Mouse (Mus musculus) small intestine, adult 2 months (tissue): Measurements from ENCODE around the gene 2310011J03Rik. TPM values are rescaled to one million over a fixed set of nuclear protein-coding genes. Genes with fewer than 3 reads are reported as not detected.
A peak's percentile ranks its signal among the peaks of the same experiment; 100 is the strongest.

Experiments used
- H3K27ac ChIP-seq: fragments of 200-500 bp; 2 replicates; pipeline ENCODE4 v1.5.1; 2012; ENCODE audit warnings: low read depth, low read length, control low read depth, inconsistent platforms; ENCODE audit not compliant: insufficient read depth
- H3K27me3 ChIP-seq: fragments of 200-500 bp; 2 replicates; pipeline ENCODE4 v1.6.1; 2012; ENCODE audit warnings: mild to moderate bottlenecking, moderate library complexity, low read length, inconsistent platforms; ENCODE audit not compliant: control insufficient read depth, insufficient read depth
- H3K36me3 ChIP-seq: fragments of 200-500 bp; 2 replicates; pipeline ENCODE4 v1.6.1; 2012; ENCODE audit warnings: mild to moderate bottlenecking, low read length, control low read depth, inconsistent platforms; ENCODE audit not compliant: control insufficient read depth, insufficient read depth
- H3K4me1 ChIP-seq: fragments of 200-500 bp; 2 replicates; pipeline ENCODE4 v1.6.1; 2012; ENCODE audit warnings: low read length, inconsistent platforms, mixed read lengths; ENCODE audit not compliant: control insufficient read depth, insufficient read depth, insufficient read length
- H3K4me3 ChIP-seq: fragments of 200-500 bp; 2 replicates; pipeline ENCODE4 v1.5.1; 2012; ENCODE audit warnings: low read depth, mild to moderate bottlenecking, control low read depth, inconsistent platforms, low read length, moderate library complexity
- CTCF ChIP-seq: fragments of 200-500 bp; IDR thresholded peaks from 2 replicates; pipeline ENCODE4 v1.5.1; 2012; ENCODE audit warnings: low read depth, mild to moderate bottlenecking, control low read depth, inconsistent platforms, low read length, moderate library complexity, mixed read lengths; ENCODE audit not compliant: insufficient replicate concordance, insufficient read length; ENCODE audit errors: extremely low read depth
- POLR2A ChIP-seq: fragments of 200-500 bp; IDR thresholded peaks from 2 replicates; pipeline ENCODE4 v1.6.1; 2012; ENCODE audit warnings: low read depth, mild to moderate bottlenecking, control low read depth, inconsistent platforms, low read length, moderate library complexity
- WGBS: fragments of 180-500 bp; shearing (Covaris S2); methylation state at CpG from one replicate; pipeline ENCODE4 v1.1.7; 2018; 5-methylcytosine and 5-hydroxymethylcytosine counted together
- polyA plus RNA-seq: library from polyadenylated mRNA; depleted of rRNA; stranded (reverse); fragments of >200 nt; gene quantifications from 2 replicates; pipeline ENCODE4 v1.2.3, GENCODE M21; 2012

2310011J03Rik gene
- polyA plus RNA-seq, 1 experiment = 74.1 TPM

- H3K27ac ChIP-seq = peak overlapping the region; percentile 48
- H3K36me3 ChIP-seq = peaks cover 5% of the 10 kb centered on the region; the same call in 1 of the 2 replicates
- H3K27me3 ChIP-seq = no peaks in the 10 kb centered on the region
- TF ChIP-seq POLR2A (no peak; the same call in 1 of the 2 replicates), CTCF (no peak)
- under 1% methylated on average over 46 of the region's 46 CpGs for WGBS
- H3K4me3 ChIP-seq = peak overlapping the region; percentile 66
- H3K4me1 ChIP-seq = peaks cover 32% of the 10 kb centered on the region
Observed at GRCm38 (mm10) chr10:80323261-80324119, 3.2 kb upstream of the 2310011J03Rik start.

GRCm38 (mm10) chr10:80322811-80323211, 2.5 kb upstream of the 2310011J03Rik start:
- peak overlapping the region; percentile 66 for H3K4me3 ChIP-seq
- peaks cover 9% of the 10 kb centered on the region; the same call in 1 of the 2 replicates for H3K36me3 ChIP-seq
- H3K4me1 ChIP-seq = peaks cover 30% of the 10 kb centered on the region
- TF ChIP-seq CTCF (no peak), POLR2A (no peak)
- H3K27me3 ChIP-seq = no peaks in the 10 kb centered on the region
- WGBS = under 1% methylated on average over 28 of the region's 28 CpGs
- no peak overlapping the region for H3K27ac ChIP-seq

- Histone ChIP-seq H3K4me1 (peaks cover 30% of the 10 kb centered on the region), H3K27ac (no peak overlapping the region), H3K4me3 (no peak overlapping the region), H3K36me3 (peaks cover 11% of the 10 kb centered on the region; the same call in 1 of the 2 replicates), H3K27me3 (no peaks in the 10 kb centered on the region)
- TF ChIP-seq POLR2A = no peak
- no peak for TF ChIP-seq CTCF
- WGBS = 94% methylated on average over 21 of the region's 21 CpGs
Observed at GRCm38 (mm10) chr10:80321670-80322581, 1.6 kb upstream of the 2310011J03Rik start.

GRCm38 (mm10) chr10:80321014-80321669, 805 bp upstream of the 2310011J03Rik start:
- no peak overlapping the region for H3K4me3 ChIP-seq
- 66% methylated on average over 6 of the region's 6 CpGs for whole genome bisulfite sequencing
- peaks cover 11% of the 10 kb centered on the region; the same call in 1 of the 2 replicates for H3K36me3 ChIP-seq
- peaks cover 30% of the 10 kb centered on the region for H3K4me1 ChIP-seq
- TF ChIP-seq POLR2A (no peak), CTCF (no peak)
- H3K27ac ChIP-seq = no peak overlapping the region
- peaks cover under 1% of the 10 kb centered on the region; the same call in 1 of the 2 replicates for H3K27me3 ChIP-seq

GRCm38 (mm10) chr10:80317011-80317410, 3.3 kb downstream of the 2310011J03Rik start:
- WGBS = 45% methylated on average over 10 of the region's 10 CpGs
- TF ChIP-seq POLR2A (no peak), CTCF (no peak)

GRCm38 (mm10) chr10:80316359-80316781, 4.0 kb downstream of the 2310011J03Rik start:
- H3K27me3 ChIP-seq = peaks cover 36% of the 10 kb centered on the region
- TF ChIP-seq POLR2A (no peak), CTCF (no peak)
- peaks cover 11% of the 10 kb centered on the region; the same call in 1 of the 2 replicates for H3K36me3 ChIP-seq
- no peak overlapping the region for H3K27ac ChIP-seq
- no peak overlapping the region for H3K4me3 ChIP-seq
- peaks cover 11% of the 10 kb centered on the region for H3K4me1 ChIP-seq
- 15% methylated on average over 11 of the region's 11 CpGs for WGBS

More at GRCm38 (mm10) chr10:80317011-80317410, 3.3 kb downstream of the 2310011J03Rik start:
- peaks cover 33% of the 10 kb centered on the region for H3K27me3 ChIP-seq
- H3K27ac ChIP-seq = no peak overlapping the region
- H3K4me3 ChIP-seq = no peak overlapping the region
- peaks cover 11% of the 10 kb centered on the region for H3K4me1 ChIP-seq
- peaks cover 11% of the 10 kb centered on the region; the same call in 1 of the 2 replicates for H3K36me3 ChIP-seq
